16 mouse cellular contexts compared by ENCODE assay signal in genomic region chr4:130071758-130072157, GRCm38 (mm10). TPM values are rescaled to one million over a fixed set of nuclear protein-coding genes. Genes with fewer than 3 reads are reported as not detected.
"Had no signal": no experiment of that assay in that cellular context is flagged by ENCODE, and none has a peak within 500 bp of the region (broad histone marks: within the 10 kb centered on the region; RNA-seq: fewer than 3 reads in every experiment).

No protein-coding gene starts in this region.

- H3K4me1 ChIP-seq: stomach, embryonic 15.5 days had no signal

- H3K27ac ChIP-seq: neural tube, embryonic 15.5 days; stomach, embryonic 15.5 days; stomach, postnatal 0 days had no signal

- H3K9ac ChIP-seq: neural tube, embryonic 15.5 days; stomach, embryonic 15.5 days had no signal

- H3K27me3 ChIP-seq: neural tube, embryonic 15.5 days; stomach, embryonic 15.5 days had no signal

- H3K9me3 ChIP-seq: neural tube, embryonic 15.5 days; stomach, embryonic 15.5 days had no signal

- H3K4me3 ChIP-seq: neural tube, embryonic 15.5 days; stomach, embryonic 15.5 days had no signal

- H3K36me3 ChIP-seq: neural tube, embryonic 15.5 days had no signal

- DNase-seq: retina, postnatal 1 day; right cerebral cortex, adult 18-20 months; right cerebral cortex, postnatal 14 days; right cerebral cortex, postnatal 25 days; right cerebral cortex, postnatal 4 days; spleen, adult 18-20 months; thymus, adult 18-20 months; thymus, adult 2 months; thymus, postnatal 14 days; thymus, postnatal 25 days; thymus, postnatal 36 days; thymus, postnatal 4 days had no signal

RNA-seq across cellular contexts. Expression of gene Col16a1, which starts 24.1 kb away (rescaled TPM):
- total RNA-seq: neutrophil, adult 5-6 weeks had no signal
